Mouse (Mus musculus) brown adipose tissue, adult 24 weeks (tissue): ENCODE results near the gene Sall4. TPM values are rescaled to one million over a fixed set of nuclear protein-coding genes. Genes with fewer than 3 reads are reported as not detected.
"Not testable (repeated sequence)": the region's sequence is repeated elsewhere in the genome, so short reads cannot be mapped to it uniquely, and the experiment has no call there.

Experiments used
- H3K27ac ChIP-seq: fragments of 200-500 bp; replicated peaks from 2 replicates; pipeline ENCODE4 v1.5.1; 2012; ENCODE audit warnings: low read depth, mild to moderate bottlenecking, low read length
- H3K4me1 ChIP-seq: fragments of 200-500 bp; 2 replicates; pipeline ENCODE4 v1.6.1; 2012; ENCODE audit warnings: low read length, mixed read lengths; ENCODE audit not compliant: control insufficient read depth, insufficient read depth, insufficient read length
- H3K4me3 ChIP-seq: fragments of 200-500 bp; 2 replicates; pipeline ENCODE4 v1.5.1; 2012; ENCODE audit warnings: low read depth, mild to moderate bottlenecking, low read length, moderate library complexity; ENCODE audit not compliant: insufficient read depth
- polyA plus RNA-seq: library from polyadenylated mRNA; stranded (reverse); fragments of >200 nt; gene quantifications from 2 replicates; pipeline ENCODE4 v1.2.4, GENCODE M21; 2012; ENCODE audit not compliant: missing spikeins, insufficient read depth, insufficient read length

Sall4 gene
- polyA plus RNA-seq, 1 experiment = not detected

DNA sequence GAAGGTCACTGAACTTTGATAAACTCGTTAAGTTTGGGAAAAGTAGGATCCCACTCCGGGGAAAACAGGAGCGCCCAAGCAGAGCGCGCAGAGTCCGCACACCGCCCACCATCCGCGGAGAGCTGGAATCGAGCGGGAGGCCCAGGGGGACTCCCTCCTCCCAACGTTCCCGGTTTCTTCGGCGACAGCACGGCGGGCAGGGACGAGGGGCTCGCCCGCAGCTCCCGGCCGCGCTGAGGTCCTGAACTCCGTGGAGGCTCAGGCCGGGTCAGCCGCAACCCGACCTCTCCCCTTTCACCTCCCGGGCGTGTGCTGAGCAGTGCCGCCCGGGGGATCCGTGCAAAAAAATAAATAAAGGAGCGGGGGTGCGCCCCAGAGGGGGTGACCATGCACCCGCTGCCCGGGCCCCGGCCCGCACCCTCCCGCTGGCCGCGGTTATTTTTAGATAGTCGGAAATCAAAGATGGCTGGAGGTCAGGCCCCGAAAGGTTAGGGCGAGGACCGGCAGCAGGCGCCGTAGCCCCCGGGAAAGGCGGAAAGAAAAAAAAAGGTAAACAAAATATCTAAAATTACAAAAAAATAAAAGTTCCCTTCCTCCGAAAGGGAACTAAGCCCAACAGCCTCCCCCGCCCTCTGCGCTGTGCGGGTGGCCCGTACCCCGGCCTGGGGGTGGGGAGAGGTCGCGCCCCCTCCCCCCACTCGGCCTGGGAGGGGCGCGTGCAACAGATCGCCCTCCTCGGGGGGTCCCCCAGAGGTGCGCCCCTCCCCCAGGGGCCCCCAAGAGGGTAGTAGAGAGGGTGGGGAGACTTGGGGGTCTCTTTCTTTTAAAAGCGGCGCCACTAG, 1.8 kb downstream of the Sall4 start:
- Histone ChIP-seq H3K4me1 (no peaks in the 10 kb centered on the region; the same call in 1 of the 2 replicates), H3K4me3 (peak overlapping the region; percentile 44), H3K27ac (no peak overlapping the region)

DNA sequence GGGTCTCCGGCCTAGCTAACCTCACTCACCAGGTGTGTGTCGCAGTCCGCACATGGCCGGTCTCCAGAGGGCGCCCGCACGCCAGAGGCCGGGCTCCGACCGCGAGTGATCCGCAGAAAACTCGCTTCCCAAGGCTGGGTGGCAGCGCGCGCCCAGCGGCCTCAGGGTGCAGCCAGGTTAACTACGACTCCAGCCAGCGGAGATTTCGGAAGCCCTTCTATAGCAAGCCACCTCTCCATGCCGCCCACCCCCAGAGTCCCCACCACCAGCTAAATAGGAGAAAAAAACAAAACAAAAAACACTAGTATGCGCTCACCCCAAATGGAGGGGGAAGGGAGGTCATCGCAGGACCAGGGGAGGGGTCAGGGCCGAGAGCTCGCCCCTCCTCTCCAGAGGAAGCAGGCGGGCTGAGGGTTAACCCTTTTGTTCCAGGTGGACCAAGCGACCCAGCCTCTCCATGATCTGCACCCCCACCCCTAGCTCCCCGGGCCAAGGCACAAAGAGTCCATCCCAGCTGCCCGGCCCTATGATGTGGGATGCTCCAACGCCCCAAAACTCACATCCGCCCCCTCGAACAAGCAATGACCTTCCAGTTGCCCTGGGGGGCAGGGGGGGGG, 2.6 kb downstream of the Sall4 start:
- H3K4me1 ChIP-seq = no peaks in the 10 kb centered on the region; the same call in 1 of the 2 replicates
- H3K4me3 ChIP-seq = peak overlapping the region; percentile 44
- no peak overlapping the region for H3K27ac ChIP-seq

DNA sequence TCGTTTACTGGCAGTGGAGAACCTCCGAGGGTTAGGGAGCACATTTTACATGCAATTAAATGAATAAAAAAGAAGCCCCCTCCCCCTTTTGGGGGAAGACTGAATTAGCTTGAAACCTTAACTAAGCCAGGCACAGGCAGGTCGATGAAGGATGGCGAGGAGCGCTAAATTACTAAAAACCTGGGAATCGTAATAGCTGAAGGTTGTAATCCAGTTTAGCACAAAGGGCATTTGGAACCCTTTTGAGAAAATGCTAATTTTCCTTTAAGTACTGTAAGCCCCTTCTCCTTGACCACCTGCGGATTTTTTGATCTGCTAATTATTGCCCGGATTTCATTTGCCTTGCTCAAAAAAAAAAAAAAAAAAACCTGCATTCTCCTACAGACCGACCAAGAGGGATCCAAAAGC, 3.3 kb downstream of the Sall4 start:
- H3K4me3 ChIP-seq = no peak overlapping the region
- no peaks in the 10 kb centered on the region; the same call in 1 of the 2 replicates for H3K4me1 ChIP-seq
- H3K27ac ChIP-seq = no peak overlapping the region

DNA sequence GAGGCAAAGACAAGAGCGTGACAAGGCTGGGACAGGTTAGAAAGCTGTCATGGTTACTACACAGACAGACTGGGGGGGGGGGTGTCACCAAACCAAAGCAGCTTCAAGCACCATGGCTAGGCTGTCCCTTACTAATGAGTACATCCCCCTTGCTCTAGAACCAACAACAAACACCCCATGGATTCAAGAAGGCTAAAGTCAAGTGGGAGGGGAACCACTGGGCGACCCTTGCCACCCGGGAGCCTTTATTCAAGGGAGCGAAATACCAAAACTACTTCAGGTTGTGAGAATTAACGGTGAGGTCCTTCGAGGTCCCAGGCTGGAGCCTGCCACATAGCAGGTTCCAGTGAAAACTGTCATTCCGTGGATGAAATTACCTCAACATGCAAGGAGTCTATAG, 4.0 kb downstream of the Sall4 start:
- Histone ChIP-seq H3K4me1 (no peaks in the 10 kb centered on the region; the same call in 1 of the 2 replicates), H3K4me3 (no peak overlapping the region), H3K27ac (no peak overlapping the region)

DNA sequence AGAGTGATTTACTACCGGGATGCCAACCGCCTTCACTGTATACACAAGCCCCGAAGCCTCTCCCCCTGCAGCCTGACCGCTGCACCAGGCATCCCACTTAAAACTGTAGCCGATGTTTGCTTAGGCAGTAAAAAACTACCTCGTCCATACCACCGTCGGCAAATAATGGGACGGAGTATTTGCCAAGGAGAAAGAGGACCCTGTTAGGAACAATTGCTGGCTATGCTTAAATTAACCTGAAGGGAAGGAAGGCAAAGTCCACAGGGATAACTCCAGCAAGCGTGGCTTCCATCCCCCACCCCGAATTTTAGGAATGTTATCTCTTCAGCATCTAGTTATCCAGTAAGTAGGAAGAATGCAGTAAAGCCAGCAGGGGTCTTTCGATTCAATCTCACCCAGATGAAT, 5.3 kb downstream of the Sall4 start:
- Histone ChIP-seq H3K27ac (no peak overlapping the region), H3K4me1 (no peaks in the 10 kb centered on the region; the same call in 1 of the 2 replicates), H3K4me3 (no peak overlapping the region)

DNA sequence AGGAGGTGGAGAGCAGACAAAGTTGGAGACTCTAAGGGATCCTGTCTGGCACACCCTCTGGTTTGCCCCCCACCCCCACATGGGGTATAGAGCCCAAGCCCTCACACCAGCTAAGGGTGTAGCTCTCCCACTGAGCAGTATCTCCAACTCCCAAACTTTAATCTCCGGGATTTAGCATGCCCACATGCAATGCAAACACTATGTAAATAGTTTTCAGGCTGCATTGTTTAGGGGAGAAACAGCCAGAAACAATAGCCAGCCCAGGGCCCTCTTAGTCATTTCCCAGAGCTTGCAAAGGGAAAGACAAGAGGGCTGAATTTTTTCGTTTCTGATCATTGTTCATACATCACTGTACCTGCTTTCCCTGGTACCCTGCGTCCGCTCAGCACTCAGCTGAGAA, 5.8 kb downstream of the Sall4 start:
- no peak overlapping the region for H3K4me3 ChIP-seq
- no peak overlapping the region for H3K27ac ChIP-seq
- no peaks in the 10 kb centered on the region; the same call in 1 of the 2 replicates for H3K4me1 ChIP-seq

DNA sequence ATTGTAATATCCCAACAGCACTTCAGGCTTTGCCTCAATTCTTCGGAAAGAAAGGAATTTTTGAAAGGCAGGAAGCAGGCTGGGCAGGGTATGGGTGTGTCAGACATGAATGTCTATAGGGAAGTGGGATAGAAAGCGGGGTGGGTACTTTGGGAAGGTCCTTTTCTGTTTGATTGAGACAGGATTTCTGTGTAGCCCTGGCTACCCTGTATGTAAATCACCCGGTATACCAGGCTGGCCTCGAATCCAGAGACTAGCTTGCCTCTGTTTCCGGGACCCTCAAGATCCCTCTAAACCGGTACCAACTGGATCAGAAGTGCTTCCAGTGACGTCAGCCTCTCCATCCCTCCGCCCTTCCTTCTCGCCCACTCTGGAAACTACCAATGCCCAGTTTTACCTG, 6.6 kb downstream of the Sall4 start:
- H3K4me3 ChIP-seq = no peak overlapping the region
- no peaks in the 10 kb centered on the region; the same call in 1 of the 2 replicates for H3K4me1 ChIP-seq
- H3K27ac ChIP-seq = no peak overlapping the region

DNA sequence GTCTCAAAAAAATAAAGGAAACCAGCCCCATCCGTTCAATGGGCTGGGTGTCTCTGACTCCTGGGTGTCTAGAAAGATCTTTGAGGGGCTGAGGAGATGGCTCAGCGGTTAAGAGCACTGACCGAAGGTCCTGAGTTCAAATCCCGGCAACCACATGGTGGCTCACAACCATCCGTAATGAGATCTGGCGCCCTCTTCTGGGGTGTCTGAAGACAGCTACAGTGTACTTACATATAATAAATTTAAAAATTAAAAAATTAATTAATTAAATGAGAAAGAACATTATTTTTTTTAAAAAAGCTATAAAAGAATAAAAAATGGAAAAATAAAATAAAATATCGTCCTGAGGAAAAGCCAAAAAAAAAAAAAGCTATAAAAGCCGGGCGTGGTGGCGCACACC, 23.3 kb downstream of the Sall4 start:
- not testable (repeated sequence) for H3K27ac ChIP-seq, H3K4me3 ChIP-seq, H3K4me1 ChIP-seq

DNA sequence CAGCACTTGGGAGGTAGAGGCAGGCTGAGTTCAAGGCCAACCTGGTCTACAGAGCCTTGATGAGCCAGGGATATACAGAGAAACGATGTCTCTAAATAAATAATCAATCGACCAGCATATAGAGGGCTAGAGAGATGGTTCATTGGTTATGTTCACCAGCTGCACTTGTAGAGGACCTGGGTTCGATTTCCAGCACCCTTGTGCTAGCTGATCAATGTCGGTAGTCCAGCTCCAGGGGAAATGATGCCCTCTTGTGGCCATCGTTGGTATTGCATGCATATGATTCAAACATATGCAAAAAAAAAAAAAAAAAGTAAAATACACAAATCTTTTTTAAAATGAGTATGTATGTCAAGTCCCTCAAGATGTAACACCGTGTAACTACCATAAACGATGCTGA, 25.1 kb downstream of the Sall4 start:
- peak overlapping the region; percentile 98 for H3K4me3 ChIP-seq
- H3K4me1 ChIP-seq = peaks cover 3% of the 10 kb centered on the region; the same call in 1 of the 2 replicates
- no peak overlapping the region for H3K27ac ChIP-seq

DNA sequence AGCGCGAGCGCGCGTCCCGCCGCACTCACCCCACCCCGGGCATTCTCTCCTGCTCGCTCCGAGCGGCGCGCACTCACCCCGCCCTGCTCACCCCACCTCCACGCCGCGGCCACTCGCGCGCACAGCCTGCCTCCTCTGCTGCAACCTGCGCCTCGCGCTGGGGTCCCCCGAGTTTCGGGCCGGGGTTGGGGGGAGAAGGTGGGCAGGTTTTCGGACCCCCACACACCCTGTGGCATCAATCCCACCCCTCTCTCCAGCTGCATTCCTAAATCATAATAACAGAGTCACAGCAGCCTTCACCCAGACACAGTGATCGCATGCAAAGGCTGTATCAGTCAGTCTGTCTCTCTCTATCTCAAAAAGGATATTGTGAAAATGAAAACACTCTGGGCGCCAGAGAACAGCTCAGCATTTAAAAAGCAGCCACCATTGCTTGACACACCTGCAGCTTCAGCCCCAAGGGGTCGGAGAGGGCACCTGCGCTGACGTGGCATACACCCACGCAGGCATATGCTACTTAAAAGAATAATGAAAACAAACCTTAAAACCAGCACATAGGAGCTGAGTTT, 25.6 kb downstream of the Sall4 start, which contains the start of gene Atp9a:
Gene Atp9a (minus strand): TSS at position 351 of the 569 bp plus-strand sequence.
- peaks cover 5% of the 10 kb centered on the region; the same call in 1 of the 2 replicates for H3K4me1 ChIP-seq
- peak within 1 kb of the TSS; percentile 98 for H3K4me3 ChIP-seq
- H3K27ac ChIP-seq = peak within 1 kb of the TSS; percentile 85

DNA sequence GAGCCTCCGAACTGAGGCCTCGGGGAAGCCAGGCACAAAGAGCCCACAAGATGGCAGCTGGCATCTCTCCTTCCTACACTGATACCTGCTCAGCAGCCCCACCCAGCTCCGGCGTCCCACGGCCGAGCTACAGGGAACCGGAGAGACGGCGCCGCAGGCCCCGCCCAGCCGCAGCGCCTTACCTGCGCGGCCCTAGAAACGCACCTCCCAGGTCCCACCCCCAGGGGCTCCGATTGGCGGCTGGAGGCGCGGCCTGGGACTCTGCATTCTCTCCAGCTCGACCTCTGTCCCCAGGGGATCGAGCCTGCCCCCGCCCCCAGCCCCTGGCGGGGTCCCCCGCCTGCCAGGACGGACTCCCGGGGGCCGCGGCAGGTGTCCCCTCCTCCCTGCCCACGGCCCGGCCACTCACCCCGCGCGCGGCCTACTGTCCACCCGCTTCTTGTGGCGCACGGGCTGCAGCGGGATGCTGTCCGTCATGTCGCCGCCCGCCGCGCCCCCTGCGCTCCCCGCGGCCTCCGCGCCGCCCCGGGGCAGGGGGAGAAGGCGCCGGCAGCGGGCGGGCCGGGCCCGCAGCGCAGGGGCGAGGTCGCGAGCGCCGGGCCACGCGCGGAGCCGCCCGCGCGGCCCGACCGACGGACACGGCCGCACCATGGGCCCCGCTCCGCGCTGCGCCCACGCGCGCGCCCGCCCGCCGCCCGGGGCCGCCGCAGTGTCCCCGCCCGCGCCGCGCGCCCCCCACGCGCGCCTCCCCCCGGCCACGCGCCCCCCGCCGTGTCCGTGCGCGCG, 26.3 kb downstream of the Sall4 start:
- Histone ChIP-seq H3K4me1 (peaks cover 5% of the 10 kb centered on the region; the same call in 1 of the 2 replicates), H3K27ac (peak overlapping the region; percentile 85)

DNA sequence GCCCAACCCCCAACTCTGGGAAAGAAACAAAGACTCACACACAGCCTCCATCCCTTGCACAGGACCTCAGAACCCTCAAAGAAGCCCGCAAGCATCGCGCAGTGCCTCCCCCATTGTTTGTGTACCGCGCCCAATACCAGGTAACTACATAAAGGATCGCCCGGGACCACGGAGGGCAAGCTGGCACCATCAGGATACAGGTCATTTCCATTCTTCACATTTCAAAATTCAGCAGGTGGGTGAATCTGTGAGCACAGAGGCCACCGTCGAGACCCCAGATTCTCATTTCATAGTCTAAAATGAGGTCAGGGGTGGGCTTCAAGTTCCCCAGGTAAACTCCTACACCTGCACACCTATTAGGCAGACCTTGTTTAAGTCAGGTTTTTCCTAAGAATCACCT, 27.2 kb downstream of the Sall4 start:
- peak overlapping the region; percentile 85; the same call in 1 of the 2 replicates for H3K27ac ChIP-seq
- peaks cover 6% of the 10 kb centered on the region; the same call in 1 of the 2 replicates for H3K4me1 ChIP-seq
- H3K4me3 ChIP-seq = peak overlapping the region; percentile 98

More for the DNA sequence above, 26.3 kb downstream of the Sall4 start:
- peak overlapping the region; percentile 98 for H3K4me3 ChIP-seq

DNA sequence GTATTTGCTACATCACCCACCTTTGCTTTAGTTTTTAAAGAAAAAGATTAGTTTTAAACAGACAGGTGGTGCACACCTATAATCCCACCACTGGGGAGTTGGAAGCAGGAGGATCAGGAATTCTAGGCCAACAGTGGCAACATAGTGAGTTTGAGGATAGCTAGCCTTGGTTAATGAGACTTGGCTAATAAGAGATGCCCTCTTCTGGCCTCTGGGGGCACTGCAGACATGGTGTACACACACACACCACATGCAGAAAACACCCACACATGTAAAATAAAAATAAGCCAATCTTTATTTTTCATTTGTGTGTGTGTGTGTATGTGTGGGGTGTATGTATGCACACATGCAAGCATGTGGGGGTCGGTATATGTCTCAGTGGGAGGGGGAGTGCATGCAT, 28.9 kb downstream of the Sall4 start:
- peak overlapping the region; percentile 94 for H3K27ac ChIP-seq
- H3K4me3 ChIP-seq = no peak overlapping the region
- peaks cover 18% of the 10 kb centered on the region for H3K4me1 ChIP-seq

DNA sequence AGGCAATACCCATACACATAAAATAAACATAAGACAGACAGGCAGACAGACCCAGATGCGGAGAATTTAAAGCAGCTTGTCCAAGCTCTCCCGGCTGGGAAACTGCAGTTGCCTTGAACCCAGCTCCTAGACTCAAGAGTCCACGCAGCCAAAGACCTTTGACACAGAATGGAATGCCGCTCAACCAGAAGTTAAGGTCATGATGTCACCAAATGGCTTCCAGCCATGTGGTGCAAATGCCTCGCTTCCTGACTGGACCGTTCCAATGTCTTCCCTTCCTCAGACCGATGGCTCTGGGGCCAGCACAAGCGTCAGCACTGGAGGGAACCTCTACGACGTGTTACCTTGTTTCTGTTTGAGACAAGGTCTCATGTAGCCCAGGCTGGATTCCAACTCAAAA, 29.9 kb downstream of the Sall4 start:
- peaks cover 21% of the 10 kb centered on the region for H3K4me1 ChIP-seq
- peak overlapping the region; percentile 99 for H3K27ac ChIP-seq
- peak overlapping the region; percentile 47 for H3K4me3 ChIP-seq

DNA sequence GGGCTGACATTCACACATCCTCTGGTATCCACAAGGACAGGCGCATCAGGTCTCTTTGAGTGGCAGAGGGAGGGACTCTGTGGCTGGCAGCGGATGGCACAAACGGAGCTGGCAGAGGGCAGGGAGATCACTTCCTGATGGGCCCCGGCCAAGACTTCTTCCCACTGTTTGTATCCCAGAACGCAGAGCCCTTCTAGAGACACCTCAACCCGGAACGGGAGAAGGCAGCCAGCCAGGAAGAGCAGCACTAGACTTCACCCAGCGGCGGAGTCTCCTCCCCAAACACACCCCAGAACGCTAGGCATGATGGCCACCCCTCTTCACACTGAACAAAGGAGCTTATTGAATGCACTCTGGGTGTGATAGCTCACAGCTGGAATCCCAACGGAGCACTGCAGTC, 33.7 kb downstream of the Sall4 start:
- H3K4me3 ChIP-seq = no peak overlapping the region
- peaks cover 25% of the 10 kb centered on the region for H3K4me1 ChIP-seq
- H3K27ac ChIP-seq = peak overlapping the region; percentile 75
